ENCODE assay signal across 9 mouse cellular contexts in genomic region chr11:85353819-85354218, GRCm38 (mm10). TPM values are rescaled to one million over a fixed set of nuclear protein-coding genes. Genes with fewer than 3 reads are reported as not detected.
DNase-seq lines count a peak whose midpoint lies in the region; ATAC-seq and TF ChIP-seq lines count a peak whose summit lies in the region.
"Had no signal": no experiment of that assay in that cellular context is flagged by ENCODE, and none has a peak within 500 bp of the region (broad histone marks: within the 10 kb centered on the region; RNA-seq: fewer than 3 reads in every experiment).

No protein-coding gene starts in this region.

- TF ChIP-seq CTCF in ES-Bruce4 (IDR thresholded peaks at IDR 0.05; ENCODE audit: low read depth, low read length), result no peak

- DNase-seq in heart, embryonic 10.5 days (ENCODE audit: low spot score), result no peak
- no peak for DNase-seq in heart, adult 9 months (ENCODE audit: low spot score in 2 of 2)
- DNase-seq in hindbrain, embryonic 10.5 days (ENCODE audit: low spot score), result no peak
- no peak for DNase-seq in adrenal gland, postnatal 36 days
- DNase-seq in adrenal gland, postnatal 10 days, result no peak
- no peak for DNase-seq in lung, postnatal 4 days
- DNase-seq: left cerebral cortex, postnatal 4 days had no signal

- peak overlapping the region; percentile 72 for H3K4me3 ChIP-seq in heart, embryonic 10.5 days
- no peak overlapping the region for H3K4me3 ChIP-seq in ES-Bruce4 (ENCODE audit: low read depth, low read length)
- peak overlapping the region; percentile 67 for H3K4me3 ChIP-seq in hindbrain, embryonic 10.5 days

- 63% methylated on average over 4 of the region's 4 CpGs for WGBS in heart, embryonic 10.5 days
- WGBS in hindbrain, embryonic 10.5 days, result 77% methylated on average over 4 of the region's 4 CpGs

- peaks cover 12% of the 10 kb centered on the region; the same call in 1 of the 2 replicates for H3K4me1 ChIP-seq in heart, embryonic 10.5 days
- H3K4me1 ChIP-seq in ES-Bruce4 (ENCODE audit: control insufficient read depth, insufficient read depth, low read length), result no peaks in the 10 kb centered on the region
- peaks cover 16% of the 10 kb centered on the region for H3K4me1 ChIP-seq in hindbrain, embryonic 10.5 days (replicated peaks)

- no peak for TF ChIP-seq EP300 in ES-Bruce4 (IDR thresholded peaks at IDR 0.05; ENCODE audit: insufficient read depth, low read depth, low read length)

- H3K9me3 ChIP-seq in heart, embryonic 10.5 days, result no peaks in the 10 kb centered on the region
- no peaks in the 10 kb centered on the region for H3K9me3 ChIP-seq in ES-Bruce4 (replicated peaks; ENCODE audit: control insufficient read depth, insufficient read depth, low read length, poor library complexity, severe bottlenecking)
- H3K9me3 ChIP-seq in hindbrain, embryonic 10.5 days, result no peaks in the 10 kb centered on the region

- no peak overlapping the region for H3K27ac ChIP-seq in heart, embryonic 10.5 days
- no peak overlapping the region for H3K27ac ChIP-seq in ES-Bruce4 (ENCODE audit: insufficient read depth, low read length)
- H3K27ac ChIP-seq in hindbrain, embryonic 10.5 days, result no peak overlapping the region

- 0 out of 2 replicates have a peak, but pooled peaks cover 4% of the 10 kb centered on the region for H3K36me3 ChIP-seq in heart, embryonic 10.5 days
- 0 out of 2 replicates have a peak, but pooled peaks cover 4% of the 10 kb centered on the region for H3K36me3 ChIP-seq in ES-Bruce4 (ENCODE audit: control insufficient read depth, insufficient read depth, low read length, poor library complexity, severe bottlenecking)
- 0 out of 2 replicates have a peak, but pooled peaks cover 3% of the 10 kb centered on the region for H3K36me3 ChIP-seq in hindbrain, embryonic 10.5 days

- TF ChIP-seq POLR2A in ES-Bruce4 (IDR thresholded peaks at IDR 0.05; ENCODE audit: insufficient read depth, low read length), result no peak

- H3K27me3 ChIP-seq in heart, embryonic 10.5 days (ENCODE audit: insufficient read depth, poor library complexity, severe bottlenecking), result no peaks in the 10 kb centered on the region
- H3K27me3 ChIP-seq in ES-Bruce4 (ENCODE audit: control insufficient read depth, insufficient read depth, low read length, poor library complexity, severe bottlenecking), result no peaks in the 10 kb centered on the region
- H3K27me3 ChIP-seq in hindbrain, embryonic 10.5 days (ENCODE audit: insufficient read depth, poor library complexity, severe bottlenecking), result no peaks in the 10 kb centered on the region

- ATAC-seq in megakaryocyte progenitor cell, adult 5-6 weeks (replicated peaks; ENCODE audit: poor library complexity), result peak; percentile 33

- H3K9ac ChIP-seq in ES-Bruce4 (ENCODE audit: low read depth, poor library complexity, severe bottlenecking), result peak overlapping the region; percentile 64

RNA-seq across cellular contexts. Expression of gene Bcas3, which starts 0.9 kb away (rescaled TPM):
- polyA plus RNA-seq in heart, embryonic 10.5 days (2016; fragmentation: Nextera tagmentation; extraction: Ambion mirVana), result 20.1 and 22.4 TPM in 2 replicates
- polyA plus RNA-seq in ES-Bruce4 (2011; ENCODE audit: insufficient read depth, insufficient read length, low read depth, missing spikeins), result 36.7 and 37.8 TPM in 2 replicates
- 23.3 and 37.3 TPM in 2 replicates for polyA plus RNA-seq in hindbrain, embryonic 10.5 days (2016; fragmentation: Nextera tagmentation; extraction: Ambion mirVana)
- total RNA-seq in megakaryocyte progenitor cell, adult 5-6 weeks (2015), result 14.6 and 22.1 TPM in 2 replicates
- 14.3 and 19.8 TPM in 2 replicates for total RNA-seq in megakaryocyte progenitor cell, adult 5-6 weeks (2017)
- total RNA-seq in adrenal gland, postnatal 36 days (2021), result 10 to 100 TPM; 36.4 to 52.8 TPM
- total RNA-seq in adrenal gland, postnatal 10 days (2021), result 10 to 100 TPM; 33.5 to 40.0 TPM

RNA-seq across cellular contexts. Expression of gene Ppm1d, which starts 42.8 kb away (rescaled TPM):
- 15.0 and 17.7 TPM in 2 replicates for polyA plus RNA-seq in heart, embryonic 10.5 days (2016; fragmentation: Nextera tagmentation; extraction: Ambion mirVana)
- polyA plus RNA-seq in ES-Bruce4 (2011; ENCODE audit: insufficient read depth, insufficient read length, low read depth, missing spikeins), result 26.6 and 27.1 TPM in 2 replicates
- 22.6 and 25.0 TPM in 2 replicates for polyA plus RNA-seq in hindbrain, embryonic 10.5 days (2016; fragmentation: Nextera tagmentation; extraction: Ambion mirVana)
- total RNA-seq in megakaryocyte progenitor cell, adult 5-6 weeks (2015), result 27.7 and 31.8 TPM in 2 replicates
- total RNA-seq in megakaryocyte progenitor cell, adult 5-6 weeks (2017), result 12.4 and 13.4 TPM in 2 replicates
- total RNA-seq in adrenal gland, postnatal 36 days (2021), result 10 to 100 TPM; 16.2 to 16.6 TPM
- 10 to 100 TPM; 14.9 to 17.6 TPM for total RNA-seq in adrenal gland, postnatal 10 days (2021)
